8 mouse cellular contexts compared by ENCODE assay signal in genomic region chr8:71633981-71634667, GRCm38 (mm10). TPM values are rescaled to one million over a fixed set of nuclear protein-coding genes. Genes with fewer than 3 reads are reported as not detected.
DNase-seq lines count a peak whose midpoint lies in the region; ATAC-seq and TF ChIP-seq lines count a peak whose summit lies in the region.

No protein-coding gene starts in this region.

- H3K4me3 ChIP-seq in forebrain, embryonic 15.5 days, result peak overlapping the region; percentile 6; the same call in 1 of the 2 replicates
- peak overlapping the region; percentile 18 for H3K4me3 ChIP-seq in intestine, embryonic 15.5 days (replicated peaks)
- 0 out of 2 replicates have a peak overlapping the region, but pooled peaks have one; percentile 5 for H3K4me3 ChIP-seq in liver, postnatal 0 days (ENCODE audit: low read depth, low read length)
- 0 out of 2 replicates have a peak overlapping the region, but pooled peaks have one; percentile 2 for H3K4me3 ChIP-seq in neural tube, embryonic 13.5 days

- peak overlapping the region; percentile 29 for H3K4me2 ChIP-seq in forebrain, embryonic 15.5 days (replicated peaks)
- H3K4me2 ChIP-seq in intestine, embryonic 15.5 days (replicated peaks), result peak overlapping the region; percentile 55
- peak overlapping the region; percentile 28 for H3K4me2 ChIP-seq in liver, postnatal 0 days (ENCODE audit: low read depth, low read length)
- H3K4me2 ChIP-seq in neural tube, embryonic 13.5 days, result peak overlapping the region; percentile 37

- H3K36me3 ChIP-seq in forebrain, embryonic 15.5 days, result peaks cover 8% of the 10 kb centered on the region
- no peaks in the 10 kb centered on the region for H3K36me3 ChIP-seq in intestine, embryonic 15.5 days
- no peaks in the 10 kb centered on the region for H3K36me3 ChIP-seq in liver, postnatal 0 days (replicated peaks; ENCODE audit: insufficient read depth, low read length)
- peaks cover 38% of the 10 kb centered on the region for H3K36me3 ChIP-seq in neural tube, embryonic 13.5 days

- ATAC-seq in cerebellum, adult (ENCODE audit: insufficient number of reproducible peaks, low FRiP score, low TSS enrichment), result no peak; the same call in 1 of the 2 replicates
- ATAC-seq in forebrain, embryonic 15.5 days (replicated peaks), result peak; percentile 33; the same call in 1 of the 2 replicates
- ATAC-seq in intestine, embryonic 15.5 days, result peak; percentile 65
- ATAC-seq in liver, postnatal 0 days, result no peak
- ATAC-seq in neural tube, embryonic 13.5 days (ENCODE audit: low read depth), result peak; percentile 41

- no peak for TF ChIP-seq CTCF in liver, postnatal 0 days (IDR thresholded peaks at IDR 0.05; ENCODE audit: low read depth)

- peaks cover 17% of the 10 kb centered on the region for H3K4me1 ChIP-seq in forebrain, embryonic 15.5 days
- H3K4me1 ChIP-seq in intestine, embryonic 15.5 days (replicated peaks), result peaks cover 27% of the 10 kb centered on the region
- H3K4me1 ChIP-seq in liver, postnatal 0 days (ENCODE audit: insufficient read depth), result peaks cover 12% of the 10 kb centered on the region
- peaks cover 19% of the 10 kb centered on the region for H3K4me1 ChIP-seq in neural tube, embryonic 13.5 days (replicated peaks)

- peaks cover 17% of the 10 kb centered on the region for H3K27me3 ChIP-seq in forebrain, embryonic 15.5 days
- peaks cover 8% of the 10 kb centered on the region for H3K27me3 ChIP-seq in intestine, embryonic 15.5 days (replicated peaks)
- peaks cover 35% of the 10 kb centered on the region for H3K27me3 ChIP-seq in liver, postnatal 0 days (ENCODE audit: insufficient read depth, low read length)
- peaks cover 81% of the 10 kb centered on the region for H3K27me3 ChIP-seq in neural tube, embryonic 13.5 days

- H3K27ac ChIP-seq in forebrain, embryonic 15.5 days (replicated peaks), result no peak overlapping the region
- H3K27ac ChIP-seq in intestine, embryonic 15.5 days, result no peak overlapping the region
- no peak overlapping the region for H3K27ac ChIP-seq in liver, postnatal 0 days (ENCODE audit: low read depth)
- H3K27ac ChIP-seq in neural tube, embryonic 13.5 days (replicated peaks), result no peak overlapping the region; the same call in 1 of the 2 replicates

- 2% methylated on average over 26 of the region's 26 CpGs for WGBS in forebrain, embryonic 15.5 days
- WGBS in intestine, embryonic 15.5 days, result 2% methylated on average over 26 of the region's 26 CpGs
- WGBS in liver, postnatal 0 days (ENCODE audit: insufficient replicate concordance), result 4% methylated on average over 26 of the region's 26 CpGs
- WGBS in neural tube, embryonic 13.5 days, result 2% methylated on average over 26 of the region's 26 CpGs

- no peaks in the 10 kb centered on the region for H3K9me3 ChIP-seq in forebrain, embryonic 15.5 days
- H3K9me3 ChIP-seq in intestine, embryonic 15.5 days, result no peaks in the 10 kb centered on the region
- no peaks in the 10 kb centered on the region for H3K9me3 ChIP-seq in liver, postnatal 0 days (ENCODE audit: low read length)
- H3K9me3 ChIP-seq in neural tube, embryonic 13.5 days, result 0 out of 2 replicates have a peak, but pooled peaks cover 9% of the 10 kb centered on the region

- TF ChIP-seq EP300 in liver, postnatal 0 days (IDR thresholded peaks at IDR 0.05; ENCODE audit: low read depth), result no peak

- 0 out of 2 replicates have a peak overlapping the region, but pooled peaks have one; percentile 3 for H3K9ac ChIP-seq in forebrain, embryonic 15.5 days (replicated peaks)
- no peak overlapping the region for H3K9ac ChIP-seq in intestine, embryonic 15.5 days
- H3K9ac ChIP-seq in liver, postnatal 0 days (replicated peaks), result no peak overlapping the region
- H3K9ac ChIP-seq in neural tube, embryonic 13.5 days, result peak overlapping the region; percentile 52

- peak; percentile 57 for DNase-seq in cerebellum, adult 9-11 months
- peak; percentile 69 for DNase-seq in adrenal gland, adult 8-10 months
- DNase-seq in liver, postnatal 0 days, result peak; percentile 70
- DNase-seq in frontal cortex, postnatal 36 days (ENCODE audit: low spot score in 2 of 2), result no peak

RNA-seq across cellular contexts. Expression of gene Colgalt1, which starts 23.3 kb away (rescaled TPM):
- total RNA-seq in adrenal gland, adult 8-10 months (2022), result 10 to 100 TPM; 64.7 to 78.0 (median 69.1) TPM
- polyA plus RNA-seq in forebrain, embryonic 15.5 days (2015; fragmentation: Nextera tagmentation; extraction: Ambion mirVana), result 54.3 and 56.2 TPM in 2 replicates
- 70.8 and 73.5 TPM in 2 replicates for polyA plus RNA-seq in intestine, embryonic 15.5 days (2015; fragmentation: Nextera tagmentation; extraction: Ambion mirVana)
- polyA plus RNA-seq in liver, postnatal 0 days (2015; fragmentation: Nextera tagmentation; extraction: Ambion mirVana), result 25.0 and 25.7 TPM in 2 replicates
- polyA plus RNA-seq in neural tube, embryonic 13.5 days (2015; fragmentation: Nextera tagmentation; extraction: Ambion mirVana), result 66.8 and 67.2 TPM in 2 replicates

RNA-seq across cellular contexts. Expression of gene Fam129c, which starts 36.7 kb away (rescaled TPM):
- 1 to 10 TPM; 1.5 to 3.0 (median 2.3) TPM for total RNA-seq in adrenal gland, adult 8-10 months (2022)
- polyA plus RNA-seq in forebrain, embryonic 15.5 days (2015; fragmentation: Nextera tagmentation; extraction: Ambion mirVana), result 4.9 and 5.5 TPM in 2 replicates
- polyA plus RNA-seq in intestine, embryonic 15.5 days (2015; fragmentation: Nextera tagmentation; extraction: Ambion mirVana), result 2.9 and 3.6 TPM in 2 replicates
- 9.2 and 11.2 TPM in 2 replicates for polyA plus RNA-seq in liver, postnatal 0 days (2015; fragmentation: Nextera tagmentation; extraction: Ambion mirVana)
- 7.8 and 8.5 TPM in 2 replicates for polyA plus RNA-seq in neural tube, embryonic 13.5 days (2015; fragmentation: Nextera tagmentation; extraction: Ambion mirVana)

RNA-seq across cellular contexts. Expression of gene Unc13a, which starts 37.4 kb away (rescaled TPM):
- total RNA-seq in adrenal gland, adult 8-10 months (2022), result 10 to 100 TPM in 3 of 4 experiments, 1 to 10 TPM in 1; 9.8 to 11.8 (median 11.4) TPM
- polyA plus RNA-seq in forebrain, embryonic 15.5 days (2015; fragmentation: Nextera tagmentation; extraction: Ambion mirVana), result 23.3 and 23.6 TPM in 2 replicates
- polyA plus RNA-seq in intestine, embryonic 15.5 days (2015; fragmentation: Nextera tagmentation; extraction: Ambion mirVana), result 1.3 and 1.5 TPM in 2 replicates
- polyA plus RNA-seq in liver, postnatal 0 days (2015; fragmentation: Nextera tagmentation; extraction: Ambion mirVana), result 0.25 and 0.36 TPM in 2 replicates
- polyA plus RNA-seq in neural tube, embryonic 13.5 days (2015; fragmentation: Nextera tagmentation; extraction: Ambion mirVana), result 16.6 and 17.7 TPM in 2 replicates

RNA-seq across cellular contexts. Expression of gene Jak3, which starts 42.0 kb away (rescaled TPM):
- total RNA-seq in adrenal gland, adult 8-10 months (2022), result 10 to 100 TPM; 10.7 to 21.8 (median 16.6) TPM
- polyA plus RNA-seq in forebrain, embryonic 15.5 days (2015; fragmentation: Nextera tagmentation; extraction: Ambion mirVana), result 2.9 and 3.3 TPM in 2 replicates
- 9.0 and 9.2 TPM in 2 replicates for polyA plus RNA-seq in intestine, embryonic 15.5 days (2015; fragmentation: Nextera tagmentation; extraction: Ambion mirVana)
- polyA plus RNA-seq in liver, postnatal 0 days (2015; fragmentation: Nextera tagmentation; extraction: Ambion mirVana), result 4.3 and 4.6 TPM in 2 replicates
- polyA plus RNA-seq in neural tube, embryonic 13.5 days (2015; fragmentation: Nextera tagmentation; extraction: Ambion mirVana), result 3.9 and 4.0 TPM in 2 replicates

RNA-seq across cellular contexts. Expression of gene Pgls, which starts 42.1 kb away (rescaled TPM):
- 100 to 1,000 TPM; 116 to 141 (median 124) TPM for total RNA-seq in adrenal gland, adult 8-10 months (2022)
- polyA plus RNA-seq in forebrain, embryonic 15.5 days (2015; fragmentation: Nextera tagmentation; extraction: Ambion mirVana), result 191 TPM in 2 replicates
- 241 and 243 TPM in 2 replicates for polyA plus RNA-seq in intestine, embryonic 15.5 days (2015; fragmentation: Nextera tagmentation; extraction: Ambion mirVana)
- polyA plus RNA-seq in liver, postnatal 0 days (2015; fragmentation: Nextera tagmentation; extraction: Ambion mirVana), result 153 and 158 TPM in 2 replicates
- polyA plus RNA-seq in neural tube, embryonic 13.5 days (2015; fragmentation: Nextera tagmentation; extraction: Ambion mirVana), result 191 and 213 TPM in 2 replicates

Comparison
In these comparisons a context has a peak if more than half of its experiments do, and no peak if none do; other contexts are left out.
1. DNase-seq: peak in cerebellum, adult 9-11 months (single experiment), adrenal gland, adult 8-10 months (single experiment) and liver, postnatal 0 days (single experiment); none in frontal cortex, postnatal 36 days (0 of 2).
2. ATAC-seq: peak in forebrain, embryonic 15.5 days (single experiment), intestine, embryonic 15.5 days (single experiment) and neural tube, embryonic 13.5 days (single experiment); none in cerebellum, adult (single experiment) and liver, postnatal 0 days (single experiment).
3. H3K9ac ChIP-seq: peak in forebrain, embryonic 15.5 days (single experiment) and neural tube, embryonic 13.5 days (single experiment); none in intestine, embryonic 15.5 days (single experiment) and liver, postnatal 0 days (single experiment).
4. Peak in every context shown above with its lines, with median percentiles within 50 percentile points of each other: H3K4me2 ChIP-seq and H3K4me3 ChIP-seq.